ENCODE assay signal across 14 mouse cellular contexts in genomic region chr1:162620487-162620886, GRCm38 (mm10). TPM values are rescaled to one million over a fixed set of nuclear protein-coding genes. Genes with fewer than 3 reads are reported as not detected.
DNase-seq lines count a peak whose midpoint lies in the region; ATAC-seq and TF ChIP-seq lines count a peak whose summit lies in the region.
"Had no signal": no experiment of that assay in that cellular context is flagged by ENCODE, and none has a peak within 500 bp of the region (broad histone marks: within the 10 kb centered on the region; RNA-seq: fewer than 3 reads in every experiment).

No protein-coding gene starts in this region.

- TF ChIP-seq CTCF in liver, adult 2 months (IDR thresholded peaks at IDR 0.05; ENCODE audit: low read depth, low read length): peak; percentile 60; the same call in 1 of the 2 replicates

- H3K36me3 ChIP-seq in liver, adult 2 months (ENCODE audit: control insufficient read depth, insufficient read depth, low read length): no peaks in the 10 kb centered on the region
- H3K36me3 ChIP-seq in liver, embryonic 12.5 days: no peaks in the 10 kb centered on the region

- no peaks in the 10 kb centered on the region for H3K4me1 ChIP-seq in liver, adult 2 months (ENCODE audit: control insufficient read depth, insufficient read depth, low read length)
- 0 out of 2 replicates have a peak, but pooled peaks cover 6% of the 10 kb centered on the region for H3K4me1 ChIP-seq in liver, embryonic 12.5 days

- no peaks in the 10 kb centered on the region for H3K27me3 ChIP-seq in liver, adult 2 months (ENCODE audit: control insufficient read depth, insufficient read depth, low read length)
- no peaks in the 10 kb centered on the region for H3K27me3 ChIP-seq in liver, embryonic 12.5 days (replicated peaks)

- no peak overlapping the region for H3K27ac ChIP-seq in liver, adult 2 months (replicated peaks; ENCODE audit: insufficient read depth, low read depth, low read length)
- no peak overlapping the region for H3K27ac ChIP-seq in liver, embryonic 12.5 days

- no peak overlapping the region for H3K4me3 ChIP-seq in liver, adult 2 months (ENCODE audit: insufficient read depth, low read depth, low read length)
- no peak overlapping the region for H3K4me3 ChIP-seq in liver, embryonic 12.5 days

- H3K4me2 ChIP-seq in liver, embryonic 12.5 days: no peak overlapping the region

- 67% methylated on average over 4 of the region's 4 CpGs for WGBS in liver, adult 2 months
- 60% methylated on average over 4 of the region's 4 CpGs for WGBS in liver, embryonic 12.5 days (ENCODE audit: insufficient replicate concordance)

- no peaks in the 10 kb centered on the region for H3K79me2 ChIP-seq in liver, adult 2 months (ENCODE audit: control insufficient read depth, insufficient read depth, low read length)

- intact Hi-C loops in left cerebral cortex, postnatal 14 days (cut with DNase I): no loop called here

- H3K9ac ChIP-seq in liver, adult 2 months (ENCODE audit: low read depth, low read length): no peak overlapping the region
- no peak overlapping the region for H3K9ac ChIP-seq in liver, embryonic 12.5 days

- ATAC-seq in CD4-positive, CD25-positive, alpha-beta regulatory T cell, adult 4 months: no peak
- ATAC-seq in liver, embryonic 12.5 days: no peak
- ATAC-seq in megakaryocyte progenitor cell, adult 5-6 weeks (replicated peaks; ENCODE audit: poor library complexity): peak; percentile 35; the same call in 1 of the 2 replicates

- H3K9me3 ChIP-seq in liver, embryonic 12.5 days (replicated peaks): no peaks in the 10 kb centered on the region

- no peak for TF ChIP-seq POLR2A in liver, adult 2 months (IDR thresholded peaks at IDR 0.05; ENCODE audit: extremely low read depth, insufficient read depth, low read length)

- DNase-seq in CD4-positive, CD25-positive, alpha-beta regulatory T cell, adult 2 months (ENCODE audit: low read depth, low spot score): peak; percentile 64
- DNase-seq in liver, adult 2 months (ENCODE audit: extremely low read depth, low read depth, low spot score): no peak
- DNase-seq in R1 (ENCODE audit: low read depth, low spot score): peak; percentile 40
- no peak for DNase-seq in urinary bladder, postnatal 14 days (ENCODE audit: low spot score)
- DNase-seq in left cerebral cortex, postnatal 14 days (ENCODE audit: low spot score in 2 of 2): no peak
- DNase-seq: heart, postnatal 10 days; kidney, postnatal 10 days; spleen, adult 18-20 months had no signal

RNA-seq across cellular contexts. Expression of gene Myoc, which starts 18.5 kb away (rescaled TPM):
- polyA plus RNA-seq in CD4-positive, CD25-positive, alpha-beta regulatory T cell, adult 4 months (2017; shearing (Covaris generic)): not detected
- 0.07 TPM in 1 of 2 replicates, not detected in the other for total RNA-seq in liver, adult 2 months (2014; rRNA removed)
- not detected in 2 replicates for polyA plus RNA-seq in liver, adult 2 months (2012; rRNA removed)
- not detected in 2 replicates for polyA plus RNA-seq in liver, embryonic 12.5 days (2016; fragmentation: Nextera tagmentation; extraction: Ambion mirVana)
- not detected in 2 replicates for total RNA-seq in megakaryocyte progenitor cell, adult 5-6 weeks (2015)
- total RNA-seq in megakaryocyte progenitor cell, adult 5-6 weeks (2017): not detected in 2 replicates
- total RNA-seq in left cerebral cortex, postnatal 14 days (2021): 1 to 10 TPM; 4.0 to 7.8 TPM
- total RNA-seq: megakaryocyte-erythroid progenitor cell, adult 5-6 weeks had no signal
- polyA plus RNA-seq: limb, embryonic 11.5 days; neural tube, embryonic 14.5 days had no signal

RNA-seq across cellular contexts. Expression of gene Myocos, which starts 37.5 kb away (rescaled TPM):
- not detected for polyA plus RNA-seq in CD4-positive, CD25-positive, alpha-beta regulatory T cell, adult 4 months (2017; shearing (Covaris generic))
- total RNA-seq in liver, adult 2 months (2014; rRNA removed): not detected in 2 replicates
- not detected in 2 replicates for polyA plus RNA-seq in liver, adult 2 months (2012; rRNA removed)
- not detected in 2 replicates for polyA plus RNA-seq in liver, embryonic 12.5 days (2016; fragmentation: Nextera tagmentation; extraction: Ambion mirVana)
- total RNA-seq in megakaryocyte progenitor cell, adult 5-6 weeks (2015): not detected in 2 replicates
- total RNA-seq in megakaryocyte progenitor cell, adult 5-6 weeks (2017): not detected in 2 replicates
- total RNA-seq in left cerebral cortex, postnatal 14 days (2021): not detected
- total RNA-seq: heart, postnatal 10 days; megakaryocyte-erythroid progenitor cell, adult 5-6 weeks had no signal
- polyA plus RNA-seq: limb, embryonic 11.5 days; neural tube, embryonic 14.5 days had no signal

RNA-seq across cellular contexts. Expression of gene Vamp4, which starts 50.2 kb away (rescaled TPM):
- 100 to 1,000 TPM in 1 of 2 experiments, 10 to 100 TPM in 1; 91.3 to 111 TPM for polyA plus RNA-seq in CD4-positive, CD25-positive, alpha-beta regulatory T cell, adult 4 months (2017; shearing (Covaris generic))
- 12.5 and 14.6 TPM in 2 replicates for total RNA-seq in liver, adult 2 months (2014; rRNA removed)
- 4.5 and 4.8 TPM in 2 replicates for polyA plus RNA-seq in liver, adult 2 months (2012; rRNA removed)
- polyA plus RNA-seq in liver, embryonic 12.5 days (2016; fragmentation: Nextera tagmentation; extraction: Ambion mirVana): 19.6 and 19.7 TPM in 2 replicates
- total RNA-seq in megakaryocyte progenitor cell, adult 5-6 weeks (2015): 39.8 and 41.7 TPM in 2 replicates
- 21.7 and 25.9 TPM in 2 replicates for total RNA-seq in megakaryocyte progenitor cell, adult 5-6 weeks (2017)
- total RNA-seq in left cerebral cortex, postnatal 14 days (2021): 10 to 100 TPM; 97.6 to 98.3 TPM

Comparison
In these comparisons a context has a peak if more than half of its experiments do, and no peak if none do; other contexts are left out.
1. DNase-seq: peak in CD4-positive, CD25-positive, alpha-beta regulatory T cell, adult 2 months (single experiment) and R1 (single experiment); none in liver, adult 2 months (single experiment), urinary bladder, postnatal 14 days (single experiment) and left cerebral cortex, postnatal 14 days (0 of 2).